Mouse (Mus musculus): ENCODE measurements around the gene Dgki. TPM values are rescaled to one million over a fixed set of nuclear protein-coding genes. Genes with fewer than 3 reads are reported as not detected.

The Dgki gene
- total and polyA plus RNA-seq, 2 experiments from 2014 or later: 4.5 to 20.1 TPM

DNA sequence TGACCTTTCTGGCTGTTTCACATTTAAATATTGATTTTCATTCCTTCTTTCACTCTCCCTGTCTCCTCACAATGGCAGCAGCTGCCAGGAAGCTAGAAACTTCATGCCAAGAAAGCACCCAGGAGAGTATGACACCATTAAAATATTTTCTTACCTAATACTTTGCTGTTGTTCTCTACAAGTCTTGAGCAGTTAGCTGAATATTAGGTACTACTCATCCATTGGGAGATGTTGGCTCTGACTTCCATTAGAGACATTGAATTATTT, 480.3 kb downstream of the Dgki start:
- H3K27me3 ChIP-seq (ENCODE audit: insufficient read depth, low read length): no peaks in the 10 kb centered on the region
- H3K9me3 ChIP-seq (ENCODE audit: low read length): no peaks in the 10 kb centered on the region
- 0 out of 2 replicates have a peak, but pooled peaks cover 5% of the 10 kb centered on the region for H3K4me1 ChIP-seq (ENCODE audit: insufficient read depth, low read length)
- H3K9ac ChIP-seq (replicated peaks; ENCODE audit: low read length): no peak overlapping the region
- ATAC-seq: no peak
- peak overlapping the region; percentile 27; the same call in 1 of the 2 replicates for H3K4me2 ChIP-seq (ENCODE audit: low read depth, low read length)
- H3K4me3 ChIP-seq (ENCODE audit: low read length): no peak overlapping the region
- peak overlapping the region; percentile 85 for H3K27ac ChIP-seq
- TF ChIP-seq CTCF (IDR thresholded peaks at IDR 0.05; ENCODE audit: low read depth): no peak
- DNase-seq (ENCODE audit: low spot score): peak; percentile 31
- H3K36me3 ChIP-seq (ENCODE audit: insufficient read depth, low read length): no peaks in the 10 kb centered on the region

DNA sequence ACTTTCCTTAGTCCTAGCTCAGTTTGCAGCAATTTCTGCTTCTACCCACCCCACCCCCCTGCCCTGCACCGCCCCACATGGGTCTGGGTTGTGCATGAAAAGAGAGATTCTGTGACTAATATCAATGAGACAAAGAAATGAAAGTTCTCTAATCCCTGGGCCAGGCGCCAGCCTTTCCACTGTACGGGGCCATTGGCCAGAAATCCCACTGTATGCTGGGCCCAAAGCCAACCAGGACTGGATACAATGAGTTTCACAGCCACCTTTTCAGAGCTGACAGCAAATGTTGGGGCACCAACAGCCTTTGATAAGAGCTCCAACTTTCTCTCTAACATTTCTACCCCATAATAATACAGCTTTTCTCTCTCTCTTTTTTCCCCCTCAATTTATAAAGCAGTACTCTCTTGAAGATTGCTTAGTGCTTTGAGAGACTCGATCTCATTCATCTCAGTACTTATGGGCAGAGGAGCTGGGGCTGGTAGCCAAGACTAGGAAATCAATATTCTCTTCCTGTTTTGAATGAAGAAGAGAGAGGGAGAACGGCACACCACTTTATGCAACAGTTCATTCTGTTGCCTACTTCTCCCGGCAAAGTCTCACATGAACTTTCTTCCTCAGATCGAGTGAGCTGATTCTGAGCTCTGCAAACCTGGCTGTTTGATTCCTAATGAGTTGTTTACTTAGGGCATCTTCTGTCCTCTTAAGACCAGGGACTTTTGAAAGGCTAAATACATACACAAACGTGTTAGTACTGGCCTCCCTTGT, 480.8 kb downstream of the Dgki start:
- ATAC-seq (peak; percentile 98), DNase-seq (ENCODE audit: low spot score) (peak; percentile 94)
- Histone ChIP-seq H3K9me3 (ENCODE audit: low read length) (no peaks in the 10 kb centered on the region), H3K4me2 (ENCODE audit: low read depth, low read length) (peak overlapping the region; percentile 27; the same call in 1 of the 2 replicates), H3K36me3 (ENCODE audit: insufficient read depth, low read length) (no peaks in the 10 kb centered on the region), H3K4me1 (ENCODE audit: insufficient read depth, low read length) (0 out of 2 replicates have a peak, but pooled peaks cover 5% of the 10 kb centered on the region), H3K4me3 (ENCODE audit: low read length) (no peak overlapping the region), H3K27ac (peak overlapping the region; percentile 85), H3K27me3 (ENCODE audit: insufficient read depth, low read length) (no peaks in the 10 kb centered on the region), H3K9ac (replicated peaks; ENCODE audit: low read length) (no peak overlapping the region)
- WGBS: 21% methylated on average over 8 of the region's 8 CpGs
- no peak for TF ChIP-seq CTCF (IDR thresholded peaks at IDR 0.05; ENCODE audit: low read depth)

- Histone ChIP-seq H3K27ac (peak overlapping the region; percentile 85), H3K4me3 (ENCODE audit: low read length) (no peak overlapping the region), H3K36me3 (ENCODE audit: insufficient read depth, low read length) (no peaks in the 10 kb centered on the region), H3K9me3 (ENCODE audit: low read length) (no peaks in the 10 kb centered on the region), H3K4me1 (ENCODE audit: insufficient read depth, low read length) (0 out of 2 replicates have a peak, but pooled peaks cover 5% of the 10 kb centered on the region), H3K9ac (replicated peaks; ENCODE audit: low read length) (no peak overlapping the region), H3K27me3 (ENCODE audit: insufficient read depth, low read length) (no peaks in the 10 kb centered on the region), H3K4me2 (ENCODE audit: low read depth, low read length) (no peak overlapping the region)
- ATAC-seq (peak; percentile 10; the same call in 1 of the 2 replicates), DNase-seq (ENCODE audit: low spot score) (peak; percentile 42)
- no peak for TF ChIP-seq CTCF (IDR thresholded peaks at IDR 0.05; ENCODE audit: low read depth)
- 42% methylated on average over 4 of the region's 4 CpGs for WGBS
Observed at GRCm38 (mm10) chr6:36818281-36819018, 481.5 kb downstream of the Dgki start.

GRCm38 (mm10) chr6:36816666-36817065, 483.3 kb downstream of the Dgki start:
- Histone ChIP-seq H3K4me1 (ENCODE audit: insufficient read depth, low read length) (0 out of 2 replicates have a peak, but pooled peaks cover 5% of the 10 kb centered on the region), H3K36me3 (ENCODE audit: insufficient read depth, low read length) (no peaks in the 10 kb centered on the region), H3K9me3 (ENCODE audit: low read length) (no peaks in the 10 kb centered on the region), H3K27me3 (ENCODE audit: insufficient read depth, low read length) (no peaks in the 10 kb centered on the region), H3K9ac (replicated peaks; ENCODE audit: low read length) (no peak overlapping the region), H3K27ac (no peak overlapping the region), H3K4me3 (ENCODE audit: low read length) (no peak overlapping the region), H3K4me2 (ENCODE audit: low read depth, low read length) (no peak overlapping the region)
- no peak for ATAC-seq
- no peak for DNase-seq (ENCODE audit: low spot score)
- no peak for TF ChIP-seq CTCF (IDR thresholded peaks at IDR 0.05; ENCODE audit: low read depth)
- WGBS: 80% methylated on average over 3 of the region's 3 CpGs

- no peak for TF ChIP-seq CTCF (IDR thresholded peaks at IDR 0.05; ENCODE audit: low read depth)
- 72% methylated on average over 2 of the region's 2 CpGs for WGBS
- no peak overlapping the region for H3K27ac ChIP-seq
- H3K36me3 ChIP-seq (ENCODE audit: insufficient read depth, low read length): no peaks in the 10 kb centered on the region
- H3K4me3 ChIP-seq (ENCODE audit: low read length): no peak overlapping the region
- no peaks in the 10 kb centered on the region for H3K9me3 ChIP-seq (ENCODE audit: low read length)
- H3K9ac ChIP-seq (replicated peaks; ENCODE audit: low read length): no peak overlapping the region
- ATAC-seq: no peak
- no peaks in the 10 kb centered on the region for H3K27me3 ChIP-seq (ENCODE audit: insufficient read depth, low read length)
- no peak overlapping the region for H3K4me2 ChIP-seq (ENCODE audit: low read depth, low read length)
- no peak for DNase-seq (ENCODE audit: low spot score)
- H3K4me1 ChIP-seq (ENCODE audit: insufficient read depth, low read length): 0 out of 2 replicates have a peak, but pooled peaks cover 5% of the 10 kb centered on the region
Observed at GRCm38 (mm10) chr6:36815992-36816391, 484.0 kb downstream of the Dgki start.

GRCm38 (mm10) chr6:36812666-36813515, 487.1 kb downstream of the Dgki start:
- H3K4me1 ChIP-seq (ENCODE audit: insufficient read depth, low read length): no peaks in the 10 kb centered on the region
- H3K27me3 ChIP-seq (ENCODE audit: insufficient read depth, low read length): no peaks in the 10 kb centered on the region
- no peak for TF ChIP-seq CTCF (IDR thresholded peaks at IDR 0.05; ENCODE audit: low read depth)
- DNase-seq (ENCODE audit: low spot score): no peak
- H3K9ac ChIP-seq (replicated peaks; ENCODE audit: low read length): no peak overlapping the region
- no peaks in the 10 kb centered on the region for H3K9me3 ChIP-seq (ENCODE audit: low read length)
- H3K36me3 ChIP-seq (ENCODE audit: insufficient read depth, low read length): no peaks in the 10 kb centered on the region
- 0 out of 2 replicates have a peak overlapping the region, but pooled peaks have one; percentile 26 for H3K27ac ChIP-seq
- ATAC-seq: no peak
- no peak overlapping the region for H3K4me3 ChIP-seq (ENCODE audit: low read length)
- H3K4me2 ChIP-seq (ENCODE audit: low read depth, low read length): no peak overlapping the region
- 71% methylated on average over 7 of the region's 7 CpGs for WGBS

Data from hindbrain, postnatal 0 days (tissue).